Mouse (Mus musculus): Measurements from ENCODE around the gene Nrn1l.

DNA sequence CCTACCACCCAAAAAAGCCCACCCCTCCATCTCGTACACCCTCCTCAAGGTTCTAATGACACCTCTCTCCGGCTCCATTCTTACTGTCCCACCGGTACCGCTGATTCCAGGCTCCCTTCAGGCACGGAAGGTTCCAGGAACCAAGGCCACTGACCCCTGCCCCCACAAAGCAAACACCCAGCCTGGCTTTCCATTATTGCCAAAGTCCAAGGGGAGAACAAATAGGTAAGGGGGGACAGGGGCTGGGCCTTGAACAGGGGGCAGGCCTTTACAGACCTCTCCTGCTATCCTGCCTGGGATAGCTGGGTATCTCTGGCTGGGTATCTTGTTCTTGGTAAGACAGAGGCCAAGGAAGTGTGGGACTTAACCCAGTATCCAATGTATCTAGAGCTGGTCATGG is 49.2 kb downstream of the Nrn1l start:
- TF ChIP-seq CTCF (IDR thresholded peaks at IDR 0.05; ENCODE audit: low read depth) (no peak), EP300 (optimal IDR thresholded peaks at IDR 0.05) (no peak)

Data from stomach, postnatal 0 days (tissue).